Mouse (Mus musculus) C2C12 (cell line): ENCODE results near the gene Gm7138.
"Not testable (repeated sequence)": the region's sequence is repeated elsewhere in the genome, so short reads cannot be mapped to it uniquely, and the experiment has no call there.

Experiments
- CEBPB ChIP-seq: IDR thresholded peaks from one replicate; pipeline ENCODE4 v1.6.1; 2011; ENCODE audit warnings: low read depth, mild to moderate bottlenecking, control low read depth, moderate library complexity
- CTCF ChIP-seq: IDR thresholded peaks from one replicate; pipeline ENCODE4 v1.5.1; 2011; ENCODE audit not compliant: control insufficient read depth, insufficient read depth, insufficient read length
- MAX ChIP-seq: IDR thresholded peaks from one replicate; pipeline ENCODE4 v1.6.1; 2011; ENCODE audit warnings: mild to moderate bottlenecking, control low read depth
- MYOD1 ChIP-seq: IDR thresholded peaks from one replicate; pipeline ENCODE4 v1.6.1; 2011; ENCODE audit warnings: low read depth; ENCODE audit not compliant: control insufficient read depth, insufficient read length
- MYOG ChIP-seq: IDR thresholded peaks from one replicate; pipeline ENCODE4 v1.6.1; 2011; ENCODE audit not compliant: control insufficient read depth, insufficient read length; ENCODE audit errors: extremely low read depth
- USF1 ChIP-seq: IDR thresholded peaks from one replicate; pipeline ENCODE4 v1.6.1; 2011; ENCODE audit warnings: low read depth, mild to moderate bottlenecking, control low read depth, moderate library complexity

- not testable (repeated sequence) for TF ChIP-seq CEBPB, CTCF, MAX, USF1, MYOD1, MYOG
Observed at GRCm38 (mm10) chr10:77751254-77751653, 25.5 kb downstream of the Gm7138 start, which contains the start of gene Gm9736.
